Mouse (Mus musculus) forebrain, embryonic 11.5 days (tissue): ENCODE data around the gene Anapc10. TPM values are rescaled to one million over a fixed set of nuclear protein-coding genes. Genes with fewer than 3 reads are reported as not detected.
"Not testable (repeated sequence)": the region's sequence is repeated elsewhere in the genome, so short reads cannot be mapped to it uniquely, and the experiment has no call there.

Experiments
- ATAC-seq: fragments of 200-750 bp; cut with Nextera tagmentation; replicated peaks from 2 replicates; pipeline ENCODE4 v1.8.0; 2017; ENCODE audit warnings: moderate TSS enrichment; ENCODE audit not compliant: low FRiP score
- DNase-seq: peaks from one replicate; pipeline ENCODE4 v3.0.0-alpha.2; 2017; ENCODE audit warnings: low spot score
- H3K27ac ChIP-seq: fragments of 300-500 bp; sonication (generic); 2 replicates; pipeline ENCODE4 v1.5.1; 2014; ENCODE audit warnings: low read depth, low read length
- H3K27me3 ChIP-seq: fragments of 300-500 bp; sonication (generic); 2 replicates; pipeline ENCODE4 v1.6.1; 2014; ENCODE audit warnings: mild to moderate bottlenecking, low read length, mixed read lengths; ENCODE audit not compliant: control insufficient read depth, insufficient read depth
- H3K36me3 ChIP-seq: fragments of 300-500 bp; sonication (generic); 2 replicates; pipeline ENCODE4 v1.6.1; 2014; ENCODE audit warnings: mild to moderate bottlenecking, low read length, moderate library complexity, mixed read lengths; ENCODE audit not compliant: control insufficient read depth, insufficient read depth
- H3K4me1 ChIP-seq: fragments of 300-500 bp; sonication (generic); replicated peaks from 2 replicates; pipeline ENCODE4 v1.6.1; 2014; ENCODE audit warnings: low read length, mixed read lengths; ENCODE audit not compliant: control insufficient read depth, insufficient read depth
- H3K4me2 ChIP-seq: fragments of 300-500 bp; sonication (generic); 2 replicates; pipeline ENCODE4 v1.6.1; 2014; ENCODE audit warnings: low read depth, mild to moderate bottlenecking, low read length, moderate library complexity, mixed read lengths; ENCODE audit not compliant: severe bottlenecking
- H3K4me3 ChIP-seq: fragments of 300-500 bp; sonication (generic); 2 replicates; pipeline ENCODE4 v1.5.1; 2014; ENCODE audit warnings: low read depth, low read length
- H3K9ac ChIP-seq: fragments of 300-500 bp; sonication (generic); 2 replicates; pipeline ENCODE4 v1.6.1; 2014; ENCODE audit warnings: low read length
- H3K9me3 ChIP-seq: fragments of 300-500 bp; sonication (generic); 2 replicates; pipeline ENCODE4 v1.6.1; 2016; ENCODE audit warnings: low read length, mixed read lengths; ENCODE audit not compliant: control insufficient read depth
- WGBS: fragments of 180-500 bp; shearing (Covaris S2); extraction: QIAGEN DNeasy Blood & Tissue Kit; methylation state at CpG from one replicate; pipeline ENCODE4 v1.1.7; 2014; 5-methylcytosine and 5-hydroxymethylcytosine counted together
- polyA plus RNA-seq: library from polyadenylated mRNA; unstranded; fragments of >200 nt; fragmentation: Nextera tagmentation; extraction: Ambion mirVana; gene quantifications from 2 replicates; pipeline ENCODE4 v1.2.1, GENCODE M21; 2014

Anapc10 gene
- polyA plus RNA-seq, 1 experiment from 2014 or later = 42.2 TPM

- Histone ChIP-seq H3K36me3 (no peaks in the 10 kb centered on the region), H3K27me3 (no peaks in the 10 kb centered on the region), H3K9me3 (no peaks in the 10 kb centered on the region), H3K4me2 (no peak overlapping the region), H3K4me1 (no peaks in the 10 kb centered on the region), H3K27ac (no peak overlapping the region), H3K4me3 (no peak overlapping the region), H3K9ac (no peak overlapping the region)
- ATAC-seq = no peak
- DNase-seq = peak; percentile 55
- WGBS = 53% methylated on average over 2 of the region's 2 CpGs
Observed at GRCm38 (mm10) chr8:79750305-79750704, 38.7 kb downstream of the Anapc10 start.

GRCm38 (mm10) chr8:79794873-79795272 is 83.3 kb downstream of the Anapc10 start:
- 93% methylated on average over 2 of the region's 2 CpGs for WGBS
- not testable (repeated sequence) for H3K27ac ChIP-seq, H3K4me1 ChIP-seq, H3K4me2 ChIP-seq, H3K4me3 ChIP-seq, H3K9me3 ChIP-seq, H3K27me3 ChIP-seq, H3K36me3 ChIP-seq, ATAC-seq, DNase-seq, H3K9ac ChIP-seq

GRCm38 (mm10) chr8:79796690-79797089 is 85.1 kb downstream of the Anapc10 start:
- Histone ChIP-seq H3K4me2 (no peak overlapping the region), H3K27me3 (no peaks in the 10 kb centered on the region), H3K9ac (no peak overlapping the region), H3K4me3 (no peak overlapping the region), H3K36me3 (no peaks in the 10 kb centered on the region), H3K4me1 (no peaks in the 10 kb centered on the region), H3K27ac (no peak overlapping the region), H3K9me3 (no peaks in the 10 kb centered on the region)
- 78% methylated on average over 7 of the region's 7 CpGs for WGBS
- ATAC-seq (no peak), DNase-seq (no peak)

GRCm38 (mm10) chr8:79804499-79804898 is 92.9 kb downstream of the Anapc10 start:
- ATAC-seq (no peak), DNase-seq (no peak)
- Histone ChIP-seq H3K27me3 (no peaks in the 10 kb centered on the region), H3K4me1 (no peaks in the 10 kb centered on the region), H3K36me3 (no peaks in the 10 kb centered on the region), H3K4me2 (no peak overlapping the region), H3K9me3 (no peaks in the 10 kb centered on the region), H3K9ac (no peak overlapping the region), H3K27ac (no peak overlapping the region), H3K4me3 (no peak overlapping the region)
- WGBS = 83% methylated on average over 6 of the region's 6 CpGs

GRCm38 (mm10) chr8:79806971-79807370 is 95.4 kb downstream of the Anapc10 start:
- 88% methylated on average over 6 of the region's 6 CpGs for WGBS
- H3K4me1 ChIP-seq = no peaks in the 10 kb centered on the region
- DNase-seq = no peak
- no peak overlapping the region for H3K9ac ChIP-seq
- H3K27me3 ChIP-seq = no peaks in the 10 kb centered on the region
- no peaks in the 10 kb centered on the region for H3K36me3 ChIP-seq
- no peak overlapping the region for H3K4me2 ChIP-seq
- H3K27ac ChIP-seq = no peak overlapping the region
- H3K4me3 ChIP-seq = no peak overlapping the region
- H3K9me3 ChIP-seq = no peaks in the 10 kb centered on the region
- no peak for ATAC-seq

- H3K36me3 ChIP-seq = no peaks in the 10 kb centered on the region
- 91% methylated on average over 5 of the region's 5 CpGs for WGBS
- H3K9ac ChIP-seq = no peak overlapping the region
- ATAC-seq (no peak), DNase-seq (no peak)
- H3K4me1 ChIP-seq = peaks cover 8% of the 10 kb centered on the region
- H3K4me3 ChIP-seq = no peak overlapping the region
- no peaks in the 10 kb centered on the region for H3K9me3 ChIP-seq
- no peak overlapping the region for H3K4me2 ChIP-seq
- H3K27me3 ChIP-seq = no peaks in the 10 kb centered on the region
- H3K27ac ChIP-seq = no peak overlapping the region
Observed at GRCm38 (mm10) chr8:79826534-79826933, 114.9 kb downstream of the Anapc10 start.

Other genes starting within 250 kb of the Anapc10 start
- 28.5 and 29.7 TPM in 2 replicates for gene Otud4, start 72.2 kb upstream of the Anapc10 start, polyA plus RNA-seq
- 144 and 150 TPM in 2 replicates for gene Abce1, start 80 bp upstream of the Anapc10 start, polyA plus RNA-seq